Comparison of ENCODE assay signal across 16 mouse cellular contexts in the genomic region with DNA sequence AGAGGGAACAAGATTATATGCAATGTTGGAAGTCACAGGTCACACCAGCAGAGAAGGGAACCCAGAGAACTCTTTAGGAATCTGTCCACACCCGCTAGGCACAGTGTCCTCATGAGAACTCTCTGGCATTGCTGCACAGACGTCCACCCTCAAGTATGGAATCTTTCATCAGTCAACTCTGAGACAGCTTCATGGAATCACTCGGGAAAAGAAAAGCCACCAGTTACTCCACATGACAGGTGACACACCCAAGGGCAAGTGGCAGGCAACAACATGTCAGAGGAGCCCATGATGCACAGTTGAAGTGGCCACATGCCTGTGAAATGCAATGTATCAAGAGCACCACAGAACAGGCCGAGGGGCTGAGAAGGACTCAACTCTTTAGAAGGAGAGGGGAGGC. TPM values are rescaled to one million over a fixed set of nuclear protein-coding genes. Genes with fewer than 3 reads are reported as not detected.
"Had no signal": no experiment of that assay in that cellular context is flagged by ENCODE, and none has a peak within 500 bp of the region (broad histone marks: within the 10 kb centered on the region; RNA-seq: fewer than 3 reads in every experiment).

No protein-coding gene starts in this region.

- H3K27ac ChIP-seq: kidney, postnatal 0 days; limb, embryonic 12.5 days; liver, embryonic 13.5 days; midbrain, embryonic 12.5 days; stomach, postnatal 0 days had no signal

- H3K4me3 ChIP-seq: limb, embryonic 12.5 days; liver, embryonic 13.5 days; midbrain, embryonic 12.5 days had no signal

- H3K9me3 ChIP-seq: limb, embryonic 12.5 days; liver, embryonic 13.5 days; midbrain, embryonic 12.5 days had no signal

- ATAC-seq: intestine, postnatal 0 days; liver, postnatal 0 days; midbrain, embryonic 16.5 days had no signal

- H3K4me2 ChIP-seq: limb, embryonic 12.5 days; liver, embryonic 13.5 days; midbrain, embryonic 12.5 days had no signal

- H3K9ac ChIP-seq: limb, embryonic 12.5 days; liver, embryonic 13.5 days; liver, postnatal 0 days; midbrain, embryonic 12.5 days had no signal

- H3K4me1 ChIP-seq: limb, embryonic 12.5 days; liver, embryonic 13.5 days; midbrain, embryonic 12.5 days had no signal

- H3K36me3 ChIP-seq: limb, embryonic 12.5 days; liver, embryonic 13.5 days; midbrain, embryonic 12.5 days had no signal

- DNase-seq: kidney, postnatal 36 days; layer of hippocampus, adult 9-11 months; layer of hippocampus, postnatal 36 days; liver; liver, embryonic 13.5 days; liver, postnatal 0 days; right cerebral cortex, postnatal 25 days; thymus, postnatal 4 days had no signal

RNA-seq across cellular contexts. Expression of a gene that starts 11.2 kb away (rescaled TPM):
- total RNA-seq: megakaryocyte-erythroid progenitor cell, adult 5-6 weeks had no signal
- polyA plus RNA-seq: intestine, postnatal 0 days; liver, embryonic 13.5 days; small intestine, adult 2 months had no signal
